Mouse (Mus musculus): ENCODE data around the gene Tmem59. TPM values are rescaled to one million over a fixed set of nuclear protein-coding genes. Genes with fewer than 3 reads are reported as not detected.

The Tmem59 gene
- polyA plus RNA-seq, 1 experiment, result 142 TPM

- TF ChIP-seq MAX (IDR thresholded peaks at IDR 0.05) (peak; percentile 45), MYOG (IDR thresholded peaks at IDR 0.05; ENCODE audit: control insufficient read depth, extremely low read depth, insufficient read length) (no peak), CTCF (IDR thresholded peaks at IDR 0.05; ENCODE audit: control insufficient read depth, insufficient read depth, insufficient read length) (peak; percentile 85)
- Histone ChIP-seq H3K27me3 (ENCODE audit: control insufficient read depth, insufficient read depth, insufficient read length) (no peaks in the 10 kb centered on the region), H3K4me3 (ENCODE audit: insufficient read depth, poor library complexity, severe bottlenecking) (no peak overlapping the region), H3ac (ENCODE audit: control insufficient read depth, insufficient read length, low read depth) (no peak overlapping the region), H3K79me2 (ENCODE audit: control insufficient read depth, insufficient read depth) (no peaks in the 10 kb centered on the region), H3K36me3 (ENCODE audit: control insufficient read depth, insufficient read depth) (peaks cover 19% of the 10 kb centered on the region), H3K79me3 (ENCODE audit: low read depth) (no peaks in the 10 kb centered on the region)
Measured at GRCm38 (mm10) chr4:107163756-107164587, 14.2 kb upstream of the Tmem59 start.

GRCm38 (mm10) chr4:107166700-107167099, 11.5 kb upstream of the Tmem59 start:
- TF ChIP-seq MYOG (IDR thresholded peaks at IDR 0.05; ENCODE audit: control insufficient read depth, extremely low read depth, insufficient read length) (no peak), CEBPB (IDR thresholded peaks at IDR 0.05; ENCODE audit: low read depth) (no peak), MYOD1 (IDR thresholded peaks at IDR 0.05; ENCODE audit: control insufficient read depth, insufficient read length, low read depth) (no peak), USF1 (IDR thresholded peaks at IDR 0.05; ENCODE audit: low read depth) (no peak), MAX (IDR thresholded peaks at IDR 0.05) (no peak), CTCF (IDR thresholded peaks at IDR 0.05; ENCODE audit: control insufficient read depth, insufficient read depth, insufficient read length) (no peak), FOSL1 (IDR thresholded peaks at IDR 0.05; ENCODE audit: insufficient read depth, low read length, poor library complexity, severe bottlenecking) (no peak)
- no peak overlapping the region for H3K4me3 ChIP-seq (ENCODE audit: insufficient read depth, poor library complexity, severe bottlenecking)
- no peaks in the 10 kb centered on the region for H3K79me3 ChIP-seq (ENCODE audit: low read depth)
- peaks cover 16% of the 10 kb centered on the region for H3K36me3 ChIP-seq (ENCODE audit: control insufficient read depth, insufficient read depth)
- H3K79me2 ChIP-seq (ENCODE audit: control insufficient read depth, insufficient read depth), result no peaks in the 10 kb centered on the region
- H3K27me3 ChIP-seq (ENCODE audit: control insufficient read depth, insufficient read depth, insufficient read length), result no peaks in the 10 kb centered on the region
- no peak overlapping the region for H3ac ChIP-seq (ENCODE audit: control insufficient read depth, insufficient read length, low read depth)

GRCm38 (mm10) chr4:107167798-107168197, 10.4 kb upstream of the Tmem59 start:
- no peaks in the 10 kb centered on the region for H3K27me3 ChIP-seq (ENCODE audit: control insufficient read depth, insufficient read depth, insufficient read length)
- H3ac ChIP-seq (ENCODE audit: control insufficient read depth, insufficient read length, low read depth), result no peak overlapping the region
- no peak for TF ChIP-seq CTCF (IDR thresholded peaks at IDR 0.05; ENCODE audit: control insufficient read depth, insufficient read depth, insufficient read length)
- TF ChIP-seq CEBPB (IDR thresholded peaks at IDR 0.05; ENCODE audit: low read depth), result no peak
- TF ChIP-seq MYOD1 (IDR thresholded peaks at IDR 0.05; ENCODE audit: control insufficient read depth, insufficient read length, low read depth), result no peak
- no peak for TF ChIP-seq MYOG (IDR thresholded peaks at IDR 0.05; ENCODE audit: control insufficient read depth, extremely low read depth, insufficient read length)
- TF ChIP-seq FOSL1 (IDR thresholded peaks at IDR 0.05; ENCODE audit: insufficient read depth, low read length, poor library complexity, severe bottlenecking), result no peak
- no peak for TF ChIP-seq USF1 (IDR thresholded peaks at IDR 0.05; ENCODE audit: low read depth)
- no peak for TF ChIP-seq MAX (IDR thresholded peaks at IDR 0.05)
- H3K79me2 ChIP-seq (ENCODE audit: control insufficient read depth, insufficient read depth), result no peaks in the 10 kb centered on the region
- no peak overlapping the region for H3K4me3 ChIP-seq (ENCODE audit: insufficient read depth, poor library complexity, severe bottlenecking)
- peaks cover 20% of the 10 kb centered on the region for H3K36me3 ChIP-seq (ENCODE audit: control insufficient read depth, insufficient read depth)
- H3K79me3 ChIP-seq (ENCODE audit: low read depth), result no peaks in the 10 kb centered on the region

GRCm38 (mm10) chr4:107177506-107177905, 693 bp upstream of the Tmem59 start:
- H3ac ChIP-seq (ENCODE audit: control insufficient read depth, insufficient read length, low read depth), result no peak overlapping the region
- peaks cover 12% of the 10 kb centered on the region for H3K36me3 ChIP-seq (ENCODE audit: control insufficient read depth, insufficient read depth)
- peak overlapping the region; percentile 83 for H3K4me3 ChIP-seq (ENCODE audit: insufficient read depth, poor library complexity, severe bottlenecking)
- H3K27me3 ChIP-seq (ENCODE audit: control insufficient read depth, insufficient read depth, insufficient read length), result no peaks in the 10 kb centered on the region
- TF ChIP-seq CTCF (IDR thresholded peaks at IDR 0.05; ENCODE audit: control insufficient read depth, insufficient read depth, insufficient read length) (no peak), FOSL1 (IDR thresholded peaks at IDR 0.05; ENCODE audit: insufficient read depth, low read length, poor library complexity, severe bottlenecking) (no peak), MAX (IDR thresholded peaks at IDR 0.05) (no peak), CEBPB (IDR thresholded peaks at IDR 0.05; ENCODE audit: low read depth) (no peak), MYOD1 (IDR thresholded peaks at IDR 0.05; ENCODE audit: control insufficient read depth, insufficient read length, low read depth) (no peak), USF1 (IDR thresholded peaks at IDR 0.05; ENCODE audit: low read depth) (no peak)
- peaks cover 29% of the 10 kb centered on the region for H3K79me3 ChIP-seq (ENCODE audit: low read depth)
- H3K79me2 ChIP-seq (ENCODE audit: control insufficient read depth, insufficient read depth), result peaks cover 50% of the 10 kb centered on the region

GRCm38 (mm10) chr4:107178830-107179490, 761 bp downstream of the Tmem59 start, which contains the start of gene Tceanc2:
Tceanc2 (minus strand) TSS chr4:107179116.
- H3K4me3 ChIP-seq (ENCODE audit: insufficient read depth, poor library complexity, severe bottlenecking), result peak within 1 kb of the TSS; percentile 83
- peaks cover 65% of the 10 kb centered on the region for H3K79me2 ChIP-seq (ENCODE audit: control insufficient read depth, insufficient read depth)
- peaks cover 37% of the 10 kb centered on the region for H3K79me3 ChIP-seq (ENCODE audit: low read depth)
- no peaks in the 10 kb centered on the region for H3K27me3 ChIP-seq (ENCODE audit: control insufficient read depth, insufficient read depth, insufficient read length)
- peak within 1 kb of the TSS; percentile 97 for H3ac ChIP-seq (ENCODE audit: control insufficient read depth, insufficient read length, low read depth)
- TF ChIP-seq USF1 (IDR thresholded peaks at IDR 0.05; ENCODE audit: low read depth) (no peak), CEBPB (IDR thresholded peaks at IDR 0.05; ENCODE audit: low read depth) (no peak), FOSL1 (IDR thresholded peaks at IDR 0.05; ENCODE audit: insufficient read depth, low read length, poor library complexity, severe bottlenecking) (no peak), MAX (IDR thresholded peaks at IDR 0.05) (no peak), MYOG (IDR thresholded peaks at IDR 0.05; ENCODE audit: control insufficient read depth, extremely low read depth, insufficient read length) (no peak), CTCF (IDR thresholded peaks at IDR 0.05; ENCODE audit: control insufficient read depth, insufficient read depth, insufficient read length) (no peak), MYOD1 (IDR thresholded peaks at IDR 0.05; ENCODE audit: control insufficient read depth, insufficient read length, low read depth) (no peak)
- peaks cover 8% of the 10 kb centered on the region for H3K36me3 ChIP-seq (ENCODE audit: control insufficient read depth, insufficient read depth)
